Mouse (Mus musculus): ENCODE data around the gene B020004J07Rik.
"Not testable (repeated sequence)": the region's sequence is repeated elsewhere in the genome, so short reads cannot be mapped to it uniquely, and the experiment has no call there.

The B020004J07Rik gene

DNA sequence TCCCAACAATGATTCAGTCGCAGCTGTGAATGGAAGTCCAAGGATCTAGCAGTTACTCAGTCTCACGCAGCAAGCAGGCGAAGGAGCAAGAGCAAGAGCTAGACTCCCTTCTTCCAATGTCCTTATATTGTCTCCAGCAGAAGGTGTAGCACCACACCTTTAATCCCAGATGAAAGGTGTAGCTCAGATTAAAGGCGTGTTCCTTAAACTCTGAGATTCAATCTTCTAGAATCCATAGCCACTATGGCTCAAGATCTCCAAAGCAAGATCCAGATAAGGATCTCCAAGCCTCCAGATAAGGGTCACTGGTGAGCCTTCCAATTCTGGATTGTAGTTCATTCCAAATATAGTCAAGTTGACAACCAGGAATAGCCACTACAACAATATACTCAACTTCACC is at the start of gene B020004J07Rik:
Gene B020004J07Rik, minus strand, starts transcription at position 101 of the 400 bp plus-strand sequence.
- not testable (repeated sequence) for DNase-seq

DNA sequence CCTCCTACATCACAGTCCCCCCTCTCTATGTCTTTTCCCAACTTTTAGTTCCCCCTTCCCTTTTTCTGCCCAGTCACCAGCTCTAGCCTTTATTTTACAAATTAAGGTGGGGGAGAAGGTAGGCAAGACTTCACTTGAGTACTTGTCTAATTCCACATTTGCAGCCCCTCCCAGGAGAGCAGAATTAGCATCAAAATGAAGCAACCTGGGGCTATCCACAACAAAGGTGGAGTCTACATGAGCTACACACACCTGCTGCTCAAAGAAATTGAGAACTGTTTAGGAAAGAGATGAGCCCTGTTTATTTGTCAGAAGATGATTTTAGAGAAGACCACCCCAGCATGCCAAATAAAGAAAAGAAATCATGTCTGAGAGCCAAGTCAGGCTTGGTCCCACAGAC is 45.6 kb upstream of the B020004J07Rik start:
- no peak for DNase-seq

DNA sequence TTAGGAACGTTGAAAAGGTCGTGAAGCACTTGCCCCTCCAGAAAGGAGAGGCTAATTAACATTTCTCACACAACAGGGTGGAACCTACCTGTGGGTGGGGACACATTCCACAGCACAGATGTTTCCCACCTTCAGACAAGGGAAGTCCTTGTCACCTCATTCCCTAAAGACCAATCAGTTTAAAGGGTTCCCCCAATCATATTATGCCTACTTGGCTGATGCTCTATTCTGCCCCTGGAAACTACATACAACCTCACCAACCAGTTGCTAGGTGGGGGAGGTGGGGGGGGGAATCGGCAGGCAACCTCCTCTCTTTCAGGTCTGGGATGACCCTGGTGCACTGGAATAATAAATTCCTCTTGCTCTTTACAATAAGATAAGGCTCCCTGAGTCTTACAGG is 39.8 kb upstream of the B020004J07Rik start:
- no peak for DNase-seq

DNA sequence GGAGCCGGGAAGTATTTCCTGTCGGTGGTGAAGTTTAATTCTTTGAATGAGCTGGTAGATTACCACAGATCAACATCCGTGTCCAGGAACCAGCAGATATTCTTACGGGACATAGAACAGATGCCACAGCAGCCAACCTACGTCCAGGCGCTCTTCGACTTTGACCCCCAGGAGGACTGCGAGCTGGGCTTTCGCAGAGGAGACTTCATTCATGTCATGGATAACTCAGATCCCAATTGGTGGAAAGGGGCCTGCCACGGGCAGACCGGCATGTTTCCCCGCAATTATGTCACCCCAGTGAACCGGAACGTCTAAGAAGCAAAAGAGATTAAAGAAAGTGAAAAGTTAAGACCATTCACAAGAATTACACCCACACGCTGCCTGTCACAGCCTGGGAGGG is 31.9 kb upstream of the B020004J07Rik start:
- DNase-seq: not testable (repeated sequence)

DNA sequence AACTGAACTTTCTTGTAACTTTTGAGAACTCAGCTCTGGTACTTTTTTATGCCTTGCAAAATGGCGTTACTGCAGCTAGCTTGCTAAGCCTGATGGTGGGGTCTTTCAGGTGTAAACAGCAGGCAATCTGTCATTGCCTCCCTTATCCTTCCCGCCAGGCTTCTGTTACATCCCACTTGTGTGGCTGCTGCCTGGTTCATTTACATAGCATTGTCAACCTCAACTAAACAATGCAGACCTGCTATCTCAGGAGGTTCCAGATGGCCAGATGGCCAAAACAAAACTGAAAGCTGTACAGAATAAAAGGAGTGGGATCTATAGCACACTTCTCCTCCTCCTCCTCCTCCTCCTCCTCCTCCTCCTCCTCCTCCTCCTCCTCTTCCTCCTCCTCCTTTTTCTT is 28.2 kb upstream of the B020004J07Rik start:
- not testable (repeated sequence) for DNase-seq

DNA sequence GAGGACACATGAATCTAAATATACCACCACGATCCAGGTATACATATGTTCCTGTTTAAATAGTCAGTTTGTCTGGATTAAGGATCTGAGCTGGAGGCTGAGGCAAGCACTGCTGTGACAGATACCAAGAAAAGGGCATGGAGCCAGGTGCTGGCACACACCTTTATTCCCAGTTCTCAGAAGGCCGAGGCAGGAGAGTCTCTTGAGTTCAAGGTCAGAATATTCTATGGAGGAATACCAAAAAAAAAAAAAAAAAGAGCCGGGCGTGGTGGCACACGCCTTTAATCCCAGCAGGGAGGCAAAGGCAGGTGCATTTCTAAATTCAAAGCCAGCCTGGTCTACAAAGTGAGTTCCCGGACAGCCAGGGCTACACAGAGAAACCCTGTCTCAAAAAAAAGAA is 18.5 kb upstream of the B020004J07Rik start:
- DNase-seq: no peak

DNA sequence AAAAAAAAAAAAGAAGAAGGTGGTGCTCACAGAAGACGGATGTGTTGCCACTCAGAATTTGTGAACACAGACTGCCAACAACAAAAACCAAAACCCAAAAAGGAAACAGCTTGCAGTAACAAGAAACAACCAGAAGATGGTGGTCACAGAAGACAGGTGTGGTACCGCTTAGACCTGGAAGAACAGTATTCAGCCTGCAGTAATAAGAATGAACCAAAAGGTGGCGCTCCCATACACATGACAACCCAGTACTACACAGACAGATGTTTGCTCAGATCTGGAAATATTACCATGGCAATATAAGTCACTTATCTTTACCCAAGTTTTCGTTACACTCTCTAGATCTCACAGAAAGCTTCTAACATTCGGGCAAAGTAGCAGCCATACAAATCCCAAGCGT is 17.1 kb upstream of the B020004J07Rik start:
- DNase-seq: no peak

DNA sequence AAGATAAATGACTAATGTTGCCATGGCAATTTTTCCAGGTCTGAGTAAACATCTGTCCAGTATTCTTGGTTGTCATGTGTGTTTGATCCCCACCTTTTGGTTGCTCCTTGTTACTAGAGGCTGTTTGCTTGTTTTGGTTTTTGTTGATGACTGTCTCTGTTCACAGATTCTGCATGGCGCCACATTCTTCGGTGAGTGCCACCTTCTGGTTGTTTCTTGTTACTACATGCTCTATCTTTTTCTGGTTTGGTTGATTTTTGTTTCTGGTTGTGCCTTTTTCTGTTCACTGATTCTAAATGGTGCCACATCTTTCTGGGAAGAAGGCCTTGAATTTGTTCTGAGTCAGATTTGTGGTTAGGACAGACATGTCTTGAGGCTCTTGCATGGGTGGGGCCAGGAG is 7.1 kb upstream of the B020004J07Rik start:
- DNase-seq: no peak

Data from right cerebral cortex, postnatal 4 days (tissue).